In the genomic region with DNA sequence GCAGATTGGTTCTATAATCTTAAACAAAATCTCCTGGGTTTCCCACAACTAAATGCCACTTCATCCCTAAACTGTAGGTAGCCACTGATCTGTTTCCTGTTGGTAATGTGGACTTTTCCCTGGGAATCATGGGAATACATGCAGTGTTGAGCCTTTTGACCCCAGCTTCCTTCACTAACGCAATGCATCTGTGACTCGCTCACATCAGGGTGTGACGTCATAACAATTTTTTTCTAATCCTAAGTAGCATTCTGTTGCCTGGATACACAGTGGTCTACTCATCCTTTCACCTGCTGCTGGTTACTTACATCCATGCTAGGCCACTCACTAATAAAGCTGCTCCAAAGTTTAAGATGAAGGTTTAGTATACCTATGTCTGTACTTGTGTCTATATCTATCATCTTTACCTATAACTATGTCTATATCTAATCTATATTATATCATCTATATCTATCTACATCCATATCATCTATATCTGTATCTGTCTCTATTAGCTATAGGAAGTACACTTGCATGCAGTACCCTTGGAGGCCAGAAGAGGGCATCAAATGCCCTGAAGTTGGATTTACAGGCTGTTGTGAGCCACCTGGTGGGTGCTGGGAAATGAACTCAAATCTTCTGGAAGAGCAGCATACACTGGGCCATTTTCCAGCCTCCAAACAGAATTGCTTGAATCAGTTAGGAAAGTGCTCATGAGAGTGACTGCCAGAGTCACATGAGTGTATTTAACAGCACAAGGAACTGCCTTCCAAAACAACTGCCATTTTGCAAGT, we compare ENCODE assay signal across 10 mouse cellular contexts.
A peak's percentile ranks its signal among the peaks of the same experiment; 100 is the strongest.
DNase-seq lines count a peak whose midpoint lies in the region; ATAC-seq and TF ChIP-seq lines count a peak whose summit lies in the region.
"Had no signal": no experiment of that assay in that cellular context is flagged by ENCODE, and none has a peak within 500 bp of the region (broad histone marks: within the 10 kb centered on the region; RNA-seq: fewer than 3 reads in every experiment).

No protein-coding gene starts in this region.

- no peak overlapping the region for H3K27ac ChIP-seq in lung, embryonic 14.5 days (ENCODE audit: low read depth)
- H3K27ac ChIP-seq in forebrain, embryonic 10.5 days: no peak overlapping the region

- H3K9ac ChIP-seq in lung, embryonic 14.5 days: no peak overlapping the region

- H3K4me2 ChIP-seq in lung, embryonic 14.5 days: no peak overlapping the region

- H3K36me3 ChIP-seq in lung, embryonic 14.5 days (ENCODE audit: insufficient read depth): no peaks in the 10 kb centered on the region
- no peaks in the 10 kb centered on the region for H3K36me3 ChIP-seq in forebrain, embryonic 10.5 days (replicated peaks)
- H3K36me3 ChIP-seq: G1E had no signal

- ATAC-seq in lung, embryonic 14.5 days (ENCODE audit: insufficient read depth): no peak

- H3K4me1 ChIP-seq in lung, embryonic 14.5 days (ENCODE audit: insufficient read depth): peaks cover 5% of the 10 kb centered on the region
- peaks cover 7% of the 10 kb centered on the region for H3K4me1 ChIP-seq in forebrain, embryonic 10.5 days

- no peak overlapping the region for H3K4me3 ChIP-seq in lung, embryonic 14.5 days (ENCODE audit: low read depth, low read length)
- no peak overlapping the region for H3K4me3 ChIP-seq in forebrain, embryonic 10.5 days
- H3K4me3 ChIP-seq: myocyte had no signal

- TF ChIP-seq CTCF in lung, embryonic 14.5 days (IDR thresholded peaks at IDR 0.05; ENCODE audit: low read depth): peak; percentile 63

- peak; percentile 26 for DNase-seq in adrenal gland, postnatal 10 days
- no peak for DNase-seq in adrenal gland, postnatal 25 days
- DNase-seq in lung, embryonic 14.5 days: no peak
- DNase-seq in lung, adult 18-20 months: no peak
- DNase-seq in large intestine, adult 2 months (ENCODE audit: low read depth, low spot score): peak; percentile 6
- peak; percentile 67 for DNase-seq in thymus, postnatal 25 days
- DNase-seq in right cerebral cortex, adult 18-20 months: no peak
- DNase-seq in forebrain, embryonic 10.5 days (ENCODE audit: extremely low spot score, low spot score): no peak

- WGBS in lung, embryonic 14.5 days: 68% methylated on average over 3 of the region's 3 CpGs
- WGBS in large intestine, adult 2 months: 76% methylated on average over 3 of the region's 3 CpGs
- WGBS in forebrain, embryonic 10.5 days: 78% methylated on average over 3 of the region's 3 CpGs

- H3K9me3 ChIP-seq in lung, embryonic 14.5 days (ENCODE audit: low read depth, low read length): peaks cover 5% of the 10 kb centered on the region; the same call in 1 of the 2 replicates
- H3K9me3 ChIP-seq in forebrain, embryonic 10.5 days: peaks cover 6% of the 10 kb centered on the region; the same call in 1 of the 2 replicates

- no peaks in the 10 kb centered on the region; the same call in 1 of the 2 replicates for H3K27me3 ChIP-seq in lung, embryonic 14.5 days (ENCODE audit: insufficient read depth, low read length)
- no peaks in the 10 kb centered on the region for H3K27me3 ChIP-seq in forebrain, embryonic 10.5 days (ENCODE audit: poor library complexity, severe bottlenecking)

Comparison
In these comparisons a context has a peak if more than half of its experiments do, and no peak if none do; other contexts are left out.
1. DNase-seq: peak in adrenal gland, postnatal 10 days (single experiment), large intestine, adult 2 months (single experiment) and thymus, postnatal 25 days (single experiment); none in adrenal gland, postnatal 25 days (single experiment), lung, embryonic 14.5 days (single experiment), lung, adult 18-20 months (0 of 2), right cerebral cortex, adult 18-20 months (single experiment) and forebrain, embryonic 10.5 days (single experiment).